Mouse (Mus musculus) E14TG2a.4 (cell line): ENCODE measurements around the gene Slf2.

Experiments used
- H3K27me3 ChIP-seq: 2 replicates; pipeline ENCODE4 v1.6.1; 2014; ENCODE audit warnings: low read length, control low read depth; ENCODE audit not compliant: insufficient read depth
- H3K36me3 ChIP-seq: 2 replicates; pipeline ENCODE4 v1.6.1; 2014; ENCODE audit warnings: low read length, control low read depth; ENCODE audit not compliant: insufficient read depth
- H3K4me1 ChIP-seq: replicated peaks from 2 replicates; pipeline ENCODE4 v1.6.1; 2014; ENCODE audit warnings: low read depth, low read length, control low read depth
- H3K4me3 ChIP-seq: replicated peaks from 2 replicates; pipeline ENCODE4 v1.5.1; 2014; ENCODE audit warnings: mild to moderate bottlenecking, low read length
- H3K9me3 ChIP-seq: 2 replicates; pipeline ENCODE4 v1.6.1; 2014; ENCODE audit warnings: low read length, control low read depth
- CTCF ChIP-seq: conservative IDR thresholded peaks from 2 replicates; pipeline ENCODE4 v1.5.1; 2014; ENCODE audit warnings: low read length
- NANOG ChIP-seq: IDR thresholded peaks from 2 replicates; pipeline ENCODE4 v1.6.1; 2014; ENCODE audit warnings: borderline replicate concordance, low read length, mixed read lengths
- POU5F1 ChIP-seq: IDR thresholded peaks from 2 replicates; pipeline ENCODE4 v1.6.1; 2014; ENCODE audit warnings: low read length, borderline replicate concordance

The Slf2 gene

DNA sequence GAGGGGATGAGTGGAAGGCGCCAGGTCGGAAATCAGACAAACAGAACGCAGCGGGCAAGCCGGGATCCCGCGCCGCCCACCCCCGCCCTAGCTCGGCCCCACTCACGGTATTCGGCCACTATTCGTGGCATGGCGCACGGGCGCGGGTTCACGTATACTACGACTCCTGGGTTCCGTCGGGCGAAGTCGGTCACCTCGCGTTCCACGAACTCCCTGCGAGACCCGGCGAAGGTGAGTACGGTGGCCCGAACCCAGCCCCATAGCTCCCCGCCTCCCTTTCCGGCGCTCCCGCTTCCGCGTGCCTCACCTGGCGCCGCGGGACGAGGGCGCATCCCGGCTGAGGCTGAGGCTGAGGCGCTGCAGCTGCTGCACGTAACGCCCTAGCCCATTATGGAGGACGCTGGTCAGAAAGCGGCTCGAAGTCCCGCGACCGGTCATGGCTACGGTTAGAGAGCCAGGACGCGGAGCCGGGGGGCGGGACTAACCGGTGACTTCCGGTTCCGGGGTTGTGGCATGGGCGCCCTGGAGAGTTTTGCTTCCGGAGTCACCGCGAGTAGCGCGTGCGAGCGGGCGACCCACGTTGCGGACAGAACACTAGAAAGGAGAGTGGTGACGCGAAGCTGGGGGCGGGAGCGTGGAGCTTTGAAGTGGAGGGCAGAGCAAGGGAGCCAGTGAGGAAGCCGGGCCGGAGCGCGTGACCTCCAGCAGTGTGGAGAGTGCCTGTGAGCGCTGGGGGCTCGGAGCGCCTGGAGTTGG is 75.2 kb downstream of the Slf2 start, which contains the start of gene Mrpl43:
Gene Mrpl43, minus strand, starts transcription at position 486 of the 756 bp plus-strand sequence.
- TF ChIP-seq CTCF (no peak), POU5F1 (no peak), NANOG (no peak)
- peaks cover 80% of the 10 kb centered on the region for H3K36me3 ChIP-seq
- no peaks in the 10 kb centered on the region for H3K27me3 ChIP-seq
- no peaks in the 10 kb centered on the region for H3K9me3 ChIP-seq
- peaks cover 82% of the 10 kb centered on the region for H3K4me1 ChIP-seq
- H3K4me3 ChIP-seq, result peak within 1 kb of the TSS; percentile 99

DNA sequence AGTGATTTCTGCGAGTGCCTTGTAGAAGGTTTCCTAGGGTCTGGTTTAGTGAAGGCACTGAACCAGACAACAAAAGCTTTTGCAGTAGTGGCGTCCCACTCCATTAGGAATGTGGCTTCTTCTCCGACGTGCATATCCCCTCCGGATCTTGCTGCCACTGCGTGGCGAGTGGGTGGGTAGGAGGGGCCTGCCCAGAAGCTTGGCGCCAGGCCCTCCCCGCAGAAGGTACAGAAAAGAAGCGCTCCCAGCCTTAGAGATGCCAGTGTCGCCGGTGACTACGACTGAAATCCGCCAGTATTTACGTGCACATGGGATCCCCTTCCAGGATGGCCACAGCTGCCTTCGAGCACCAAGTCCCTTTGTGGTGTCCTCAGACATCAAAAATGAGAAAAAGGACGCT is 76.1 kb downstream of the Slf2 start:
- Histone ChIP-seq H3K9me3 (no peaks in the 10 kb centered on the region), H3K36me3 (peaks cover 82% of the 10 kb centered on the region), H3K27me3 (no peaks in the 10 kb centered on the region), H3K4me1 (peaks cover 83% of the 10 kb centered on the region), H3K4me3 (peak overlapping the region; percentile 99)
- TF ChIP-seq POU5F1 (no peak), CTCF (no peak)

DNA sequence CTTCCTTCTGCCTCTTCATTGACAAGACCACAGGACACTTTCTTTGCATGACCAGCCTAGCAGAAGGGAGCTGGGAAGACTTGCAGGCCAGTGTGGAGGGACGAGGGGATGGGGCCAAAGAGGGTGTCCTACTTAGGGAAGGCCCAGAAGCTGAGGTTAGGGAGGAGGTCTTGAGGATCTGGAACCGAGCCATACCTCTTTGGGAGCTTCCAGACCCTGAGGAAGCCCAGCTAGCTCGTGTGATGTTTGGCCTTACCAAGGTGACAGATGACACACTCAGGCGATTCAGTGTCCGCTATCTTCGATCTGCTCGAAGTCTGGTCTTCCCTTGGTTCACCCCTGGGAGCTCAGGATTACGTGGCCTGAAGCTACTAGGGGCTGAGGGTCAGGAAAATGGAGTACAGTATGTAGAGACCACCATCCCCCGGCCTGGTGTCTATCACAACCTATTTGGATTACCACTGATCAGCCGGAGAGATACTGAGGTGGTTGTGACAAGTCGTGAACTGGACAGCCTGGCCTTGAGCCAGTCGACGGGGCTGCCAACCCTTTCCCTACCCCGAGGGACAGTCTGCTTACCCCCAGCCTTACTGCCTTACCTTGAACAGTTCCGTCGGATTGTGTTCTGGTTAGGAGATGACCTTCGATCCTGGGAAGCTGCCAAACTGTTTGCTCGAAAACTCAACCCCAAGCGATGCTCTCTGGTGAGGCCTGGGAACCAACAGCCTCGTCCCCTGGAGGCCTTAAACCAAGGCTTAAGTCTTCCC is 76.7 kb downstream of the Slf2 start:
- Histone ChIP-seq H3K36me3 (peaks cover 82% of the 10 kb centered on the region), H3K9me3 (no peaks in the 10 kb centered on the region), H3K4me1 (peaks cover 83% of the 10 kb centered on the region), H3K4me3 (peak overlapping the region; percentile 99), H3K27me3 (no peaks in the 10 kb centered on the region)
- TF ChIP-seq POU5F1 (no peak), NANOG (no peak), CTCF (no peak)

DNA sequence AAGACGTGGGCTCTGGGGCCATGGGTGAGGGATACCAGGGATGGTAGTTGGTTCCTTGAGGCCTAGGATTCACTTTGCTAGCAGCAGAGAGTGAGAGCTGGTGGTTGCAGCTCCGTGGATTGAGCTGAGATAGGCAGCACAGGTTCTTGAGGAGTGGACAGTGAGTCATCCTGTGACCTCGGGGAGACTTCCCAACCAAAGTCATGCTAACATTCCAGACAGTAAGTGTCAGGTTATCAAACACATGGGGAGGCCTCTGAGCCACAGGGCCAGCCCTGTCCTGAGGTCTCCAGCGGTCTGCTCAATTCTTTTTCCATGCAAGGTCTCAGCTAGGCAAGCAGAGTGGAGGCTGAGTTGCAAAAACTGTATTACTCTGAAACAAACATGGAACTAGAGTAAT is 79.7 kb downstream of the Slf2 start:
- Histone ChIP-seq H3K4me1 (peaks cover 82% of the 10 kb centered on the region), H3K36me3 (peaks cover 65% of the 10 kb centered on the region), H3K9me3 (no peaks in the 10 kb centered on the region), H3K4me3 (no peak overlapping the region), H3K27me3 (no peaks in the 10 kb centered on the region)
- TF ChIP-seq CTCF (no peak), POU5F1 (no peak)

DNA sequence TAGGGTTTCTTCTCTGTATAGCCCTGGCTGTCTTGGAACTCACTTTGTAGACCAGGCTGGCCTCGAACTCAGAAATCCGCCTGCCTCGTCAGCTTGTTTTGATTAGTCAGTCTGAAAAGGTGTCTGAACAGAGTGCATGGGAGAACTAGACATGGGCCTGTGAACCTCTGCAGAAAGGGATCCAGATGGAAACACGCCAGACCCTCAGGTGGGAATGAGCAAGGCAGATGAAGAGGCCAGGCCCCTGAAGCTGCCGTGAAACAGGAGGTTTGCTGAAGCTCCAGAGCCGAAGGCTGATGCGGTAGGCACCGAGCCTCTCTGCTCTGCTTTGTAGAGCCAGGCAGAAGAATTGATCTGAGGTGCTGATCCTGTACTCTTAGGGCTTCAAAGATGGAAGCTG is 81.3 kb downstream of the Slf2 start:
- TF ChIP-seq NANOG (no peak), POU5F1 (no peak), CTCF (no peak)
- H3K4me3 ChIP-seq, result no peak overlapping the region
- no peaks in the 10 kb centered on the region for H3K9me3 ChIP-seq
- H3K4me1 ChIP-seq, result peaks cover 90% of the 10 kb centered on the region
- H3K27me3 ChIP-seq, result no peaks in the 10 kb centered on the region; the same call in 1 of the 2 replicates
- H3K36me3 ChIP-seq, result peaks cover 62% of the 10 kb centered on the region

DNA sequence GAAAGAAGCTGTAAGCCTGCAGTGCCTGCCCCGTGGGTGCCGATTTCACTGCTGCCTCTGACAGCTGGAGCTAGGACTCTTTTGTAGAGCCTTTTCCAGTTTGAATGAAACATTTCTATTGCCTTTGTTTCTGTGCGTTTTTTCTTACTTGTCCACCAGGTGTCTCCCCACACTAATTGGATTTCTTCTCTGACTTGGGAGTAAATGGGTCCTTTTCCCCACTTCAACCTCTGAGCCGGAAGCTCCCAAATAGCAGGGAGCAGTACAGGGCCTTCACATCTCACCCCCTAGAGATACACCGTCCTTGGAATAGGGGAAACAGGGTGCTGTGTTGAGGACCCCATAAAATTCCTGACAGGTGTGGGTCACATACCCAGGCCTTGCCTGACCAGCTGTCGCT is 81.7 kb downstream of the Slf2 start:
- Histone ChIP-seq H3K36me3 (peaks cover 58% of the 10 kb centered on the region), H3K4me3 (no peak overlapping the region), H3K9me3 (no peaks in the 10 kb centered on the region), H3K27me3 (no peaks in the 10 kb centered on the region; the same call in 1 of the 2 replicates), H3K4me1 (peaks cover 85% of the 10 kb centered on the region)
- no peak for TF ChIP-seq POU5F1
- no peak for TF ChIP-seq NANOG
- TF ChIP-seq CTCF, result peak; percentile 45

DNA sequence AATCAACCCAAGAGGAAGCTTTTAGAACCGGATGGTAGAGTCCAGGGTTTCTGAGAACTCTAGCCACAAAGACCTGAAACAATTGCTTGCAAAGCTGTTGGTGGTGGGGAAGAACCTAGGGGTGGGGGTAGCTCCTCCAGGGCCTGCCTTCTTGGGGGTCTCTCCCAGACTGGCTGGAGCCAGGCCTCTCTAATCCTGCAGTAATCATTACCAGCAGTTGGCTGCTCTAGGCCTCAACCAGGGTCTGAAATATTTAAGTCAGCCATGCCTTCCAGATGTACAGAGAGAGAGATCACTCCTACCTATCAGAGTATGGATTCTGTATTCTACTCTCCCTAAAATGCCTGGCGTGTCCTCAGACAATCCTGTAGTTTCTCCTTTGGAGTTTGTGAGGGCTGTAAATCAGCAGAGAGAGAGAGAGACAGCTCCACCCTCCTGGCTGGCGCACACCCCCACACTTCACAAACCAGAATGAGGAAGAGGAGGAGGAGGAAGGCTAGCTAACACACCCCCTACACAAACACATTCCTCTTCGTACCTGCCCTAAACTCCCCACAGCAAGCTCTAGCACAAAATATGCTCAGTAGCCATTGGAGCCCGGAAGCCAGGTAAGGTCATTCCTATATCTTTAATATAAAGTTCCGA is 82.8 kb downstream of the Slf2 start:
- Histone ChIP-seq H3K36me3 (peaks cover 48% of the 10 kb centered on the region), H3K4me3 (peak overlapping the region; percentile 80), H3K9me3 (no peaks in the 10 kb centered on the region), H3K4me1 (peaks cover 80% of the 10 kb centered on the region), H3K27me3 (peaks cover 5% of the 10 kb centered on the region)
- TF ChIP-seq POU5F1 (no peak), CTCF (no peak), NANOG (no peak)

DNA sequence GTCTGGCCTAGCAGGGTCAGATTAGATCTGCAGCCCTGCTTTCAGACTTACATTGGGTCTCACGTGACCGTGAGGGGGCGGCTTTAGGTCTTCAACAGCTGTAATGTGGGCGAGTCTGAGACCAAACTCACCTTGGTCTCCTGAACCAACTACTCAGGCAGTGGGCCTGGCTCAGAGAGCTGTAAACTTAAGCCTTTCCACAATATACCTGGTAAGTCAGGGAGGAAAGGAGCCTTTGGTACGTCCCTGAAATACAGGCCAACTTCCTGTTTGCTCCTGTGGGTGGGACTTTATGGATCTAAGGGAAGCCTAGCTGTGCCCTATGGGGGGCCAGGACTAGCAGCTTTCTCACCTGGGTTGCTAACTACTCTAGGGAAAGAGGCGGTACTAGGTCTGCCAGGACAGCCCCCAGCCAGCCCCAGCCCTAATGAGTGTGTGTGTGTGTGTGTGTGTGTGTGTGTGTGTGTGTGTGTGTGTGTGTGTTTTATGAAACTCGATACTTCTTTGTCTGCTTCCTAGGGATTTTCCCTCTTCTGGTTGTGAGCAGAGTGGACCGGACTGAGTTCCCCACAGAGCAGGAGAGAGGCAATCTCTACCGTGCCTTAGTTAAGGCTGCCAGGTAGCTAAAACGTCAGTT is 83.5 kb downstream of the Slf2 start, which contains the start of gene Lzts2:
Gene Lzts2, plus strand, starts transcription at position 80 of the 637 bp plus-strand sequence.
- no peaks in the 10 kb centered on the region for H3K9me3 ChIP-seq
- peak within 1 kb of the TSS; percentile 80 for H3K4me3 ChIP-seq
- peaks cover 80% of the 10 kb centered on the region for H3K4me1 ChIP-seq
- peaks cover 10% of the 10 kb centered on the region for H3K27me3 ChIP-seq
- peaks cover 41% of the 10 kb centered on the region for H3K36me3 ChIP-seq
- no peak for TF ChIP-seq NANOG
- TF ChIP-seq CTCF, result no peak
- no peak for TF ChIP-seq POU5F1
